Mouse (Mus musculus): ENCODE results near the gene Pgpep1. TPM values are rescaled to one million over a fixed set of nuclear protein-coding genes. Genes with fewer than 3 reads are reported as not detected.

The Pgpep1 gene
- polyA plus RNA-seq, 1 experiment from 2014 or later = 70.1 TPM

DNA sequence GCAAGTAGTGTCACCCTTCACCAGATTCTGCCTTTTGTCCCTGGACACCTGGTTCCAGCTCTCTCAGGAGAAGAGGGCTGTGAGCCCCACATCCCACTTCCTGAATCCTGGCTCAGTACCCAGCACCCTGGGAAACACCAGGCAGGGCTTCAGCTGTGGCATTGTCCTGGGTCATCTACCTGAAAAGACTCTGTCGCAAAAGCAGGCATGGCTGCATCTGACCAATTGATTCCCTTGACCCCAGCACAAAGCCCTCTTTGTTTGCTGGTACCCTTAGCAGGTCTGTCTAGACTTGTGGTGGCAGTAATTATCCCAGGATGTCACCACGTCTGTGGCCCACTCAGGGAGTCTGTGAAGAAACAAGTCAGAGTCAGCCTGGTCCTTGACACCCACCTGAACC, 4.7 kb downstream of the Pgpep1 start:
- ATAC-seq (replicated peaks) = no peak
- H3K9ac ChIP-seq = no peak overlapping the region
- H3K4me2 ChIP-seq = no peak overlapping the region
- H3K36me3 ChIP-seq (replicated peaks) = no peaks in the 10 kb centered on the region
- H3K4me3 ChIP-seq = no peak overlapping the region
- H3K4me1 ChIP-seq = peaks cover 24% of the 10 kb centered on the region
- no peaks in the 10 kb centered on the region for H3K27me3 ChIP-seq (replicated peaks)
- peak overlapping the region; percentile 77 for H3K27ac ChIP-seq
- WGBS = 17% methylated on average over 2 of the region's 2 CpGs
- no peaks in the 10 kb centered on the region for H3K9me3 ChIP-seq

DNA sequence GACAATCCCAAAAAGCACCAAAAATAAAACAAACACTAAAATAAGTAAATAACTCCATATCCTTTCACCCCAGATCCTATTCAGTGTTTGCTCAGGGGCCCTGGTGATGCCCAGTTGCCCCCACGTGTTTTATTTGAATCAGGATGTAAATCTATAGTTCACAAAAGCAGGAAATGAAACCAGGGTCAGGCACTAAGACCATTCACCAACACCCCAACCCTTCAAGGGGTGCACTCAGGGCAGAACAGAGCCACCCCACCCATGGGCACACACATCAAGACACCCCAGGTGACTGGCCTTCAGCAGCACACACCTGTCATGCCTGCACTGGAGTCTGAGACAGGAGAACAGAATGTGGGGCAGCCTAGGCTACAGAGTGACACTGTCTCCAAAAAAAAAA, 6.1 kb downstream of the Pgpep1 start:
- Histone ChIP-seq H3K4me1 (peaks cover 20% of the 10 kb centered on the region), H3K27ac (no peak overlapping the region), H3K4me2 (no peak overlapping the region), H3K9ac (no peak overlapping the region), H3K27me3 (replicated peaks) (no peaks in the 10 kb centered on the region), H3K36me3 (replicated peaks) (no peaks in the 10 kb centered on the region), H3K4me3 (no peak overlapping the region), H3K9me3 (no peaks in the 10 kb centered on the region)
- ATAC-seq (replicated peaks) = no peak
- 70% methylated on average over 1 of the region's 1 CpGs for WGBS

DNA sequence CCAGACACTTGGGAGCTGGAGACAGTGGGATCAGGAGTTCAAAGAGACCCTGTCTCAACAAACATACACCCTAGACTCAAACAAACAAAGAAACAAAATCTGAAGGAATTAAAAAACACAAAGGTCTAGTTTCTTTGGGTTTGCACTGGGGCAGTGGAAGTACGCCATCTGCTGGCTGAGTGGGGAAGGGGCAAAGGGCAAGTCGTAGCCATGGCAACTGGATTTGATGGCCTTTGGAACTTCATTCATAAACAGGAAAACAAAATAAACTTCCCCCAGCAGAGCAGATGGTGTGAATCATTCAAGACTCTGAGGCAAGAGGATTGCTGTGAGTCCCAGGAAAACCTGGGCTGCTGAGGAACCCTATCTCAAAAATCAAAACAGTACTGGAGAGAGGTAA, 7.0 kb downstream of the Pgpep1 start:
- H3K9me3 ChIP-seq = no peaks in the 10 kb centered on the region
- no peak overlapping the region for H3K9ac ChIP-seq
- no peaks in the 10 kb centered on the region for H3K36me3 ChIP-seq (replicated peaks)
- H3K27me3 ChIP-seq (replicated peaks) = no peaks in the 10 kb centered on the region
- WGBS = 59% methylated on average over 2 of the region's 2 CpGs
- no peak overlapping the region for H3K4me2 ChIP-seq
- no peak overlapping the region for H3K4me3 ChIP-seq
- H3K4me1 ChIP-seq = peaks cover 15% of the 10 kb centered on the region
- ATAC-seq (replicated peaks) = no peak
- no peak overlapping the region for H3K27ac ChIP-seq

DNA sequence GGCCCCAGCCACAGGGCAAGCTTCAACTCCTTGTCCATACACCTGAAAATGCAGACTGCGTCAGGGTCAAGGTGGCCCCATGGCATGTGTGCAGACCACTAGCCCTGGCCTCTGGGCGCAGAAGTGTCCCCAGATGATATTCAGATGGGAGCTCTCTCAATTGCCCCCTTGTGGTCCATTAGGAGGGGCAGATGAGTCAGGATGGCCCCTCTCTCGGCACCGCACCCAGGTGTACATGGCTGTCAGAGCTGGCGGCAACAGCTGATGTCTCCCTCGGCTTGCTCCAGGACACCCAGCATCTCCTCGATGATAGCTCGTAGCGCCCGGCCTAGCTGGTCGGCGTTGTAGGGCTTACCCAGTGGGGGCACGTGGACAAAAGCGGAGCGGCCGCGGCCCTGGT, 9.8 kb downstream of the Pgpep1 start:
- Histone ChIP-seq H3K9me3 (no peaks in the 10 kb centered on the region), H3K4me3 (no peak overlapping the region), H3K27me3 (replicated peaks) (no peaks in the 10 kb centered on the region), H3K4me1 (peaks cover 15% of the 10 kb centered on the region), H3K4me2 (no peak overlapping the region), H3K9ac (no peak overlapping the region), H3K36me3 (replicated peaks) (no peaks in the 10 kb centered on the region), H3K27ac (no peak overlapping the region)
- ATAC-seq (replicated peaks) = no peak
- WGBS = 95% methylated on average over 17 of the region's 17 CpGs

DNA sequence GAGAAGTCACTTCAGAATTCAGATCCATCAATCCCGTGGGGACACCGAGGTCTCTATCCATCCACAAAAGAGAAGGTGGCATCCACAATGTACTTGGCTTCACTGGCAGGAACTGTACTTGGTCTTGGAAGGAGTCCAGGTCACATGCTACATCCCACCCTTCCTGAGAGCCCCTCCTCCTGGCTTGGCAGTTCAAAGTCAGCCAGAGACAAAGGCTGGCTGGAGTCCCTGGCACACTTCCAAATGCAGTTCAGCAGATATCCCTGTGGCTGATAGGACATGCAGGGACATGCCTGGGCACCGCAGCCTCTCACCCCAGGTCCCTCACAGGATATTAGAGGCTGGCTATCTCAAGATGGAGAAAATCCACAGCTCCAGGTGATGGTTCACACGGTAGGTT, 10.9 kb downstream of the Pgpep1 start:
- Histone ChIP-seq H3K4me2 (no peak overlapping the region), H3K4me1 (peaks cover 15% of the 10 kb centered on the region), H3K4me3 (no peak overlapping the region), H3K9ac (no peak overlapping the region), H3K9me3 (no peaks in the 10 kb centered on the region), H3K27me3 (replicated peaks) (no peaks in the 10 kb centered on the region), H3K27ac (peak overlapping the region; percentile 51), H3K36me3 (replicated peaks) (no peaks in the 10 kb centered on the region)
- 41% methylated on average over 4 of the region's 4 CpGs for WGBS
- ATAC-seq (replicated peaks) = peak; percentile 72

DNA sequence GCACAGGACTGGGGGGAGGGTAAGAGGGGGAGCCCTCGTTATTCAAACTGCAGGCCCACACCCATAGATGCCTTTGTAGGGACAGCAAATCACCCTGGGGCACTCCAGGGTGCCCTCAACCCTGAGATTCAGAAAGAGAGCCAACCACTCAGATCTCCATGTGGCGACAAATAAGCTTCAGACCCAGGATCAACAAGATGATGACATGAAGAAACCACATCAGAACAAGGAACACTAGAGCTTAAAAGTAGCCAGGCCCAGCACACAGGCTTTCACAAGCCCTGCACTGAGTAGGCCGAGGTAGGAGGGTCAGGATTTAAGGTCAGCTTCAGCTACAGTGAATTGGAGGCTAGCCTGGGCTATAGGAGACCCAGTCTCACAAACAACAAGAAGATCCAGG, 11.3 kb downstream of the Pgpep1 start:
- no peak overlapping the region for H3K4me3 ChIP-seq
- H3K27ac ChIP-seq = peak overlapping the region; percentile 51
- whole genome bisulfite sequencing = 66% methylated on average over 3 of the region's 3 CpGs
- no peak overlapping the region for H3K9ac ChIP-seq
- no peaks in the 10 kb centered on the region for H3K36me3 ChIP-seq (replicated peaks)
- ATAC-seq (replicated peaks) = no peak
- H3K9me3 ChIP-seq = no peaks in the 10 kb centered on the region
- H3K4me1 ChIP-seq = peaks cover 15% of the 10 kb centered on the region
- H3K4me2 ChIP-seq = no peak overlapping the region
- no peaks in the 10 kb centered on the region for H3K27me3 ChIP-seq (replicated peaks)

DNA sequence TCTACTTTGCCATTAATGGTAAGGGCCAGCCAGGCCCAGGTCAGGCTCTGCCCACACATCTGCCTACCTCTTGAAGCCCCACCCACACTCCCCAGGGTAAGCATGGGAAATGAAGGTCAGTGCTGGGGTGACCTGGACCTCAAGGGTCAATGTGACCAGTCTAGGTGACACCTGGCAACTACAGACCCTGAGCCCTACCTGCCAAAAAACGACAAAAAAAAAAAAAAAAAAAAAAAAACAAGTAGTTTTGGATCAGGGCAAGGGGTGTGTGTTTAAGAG, 12.1 kb downstream of the Pgpep1 start:
- H3K9me3 ChIP-seq = no peaks in the 10 kb centered on the region
- no peak overlapping the region for H3K9ac ChIP-seq
- no peaks in the 10 kb centered on the region for H3K27me3 ChIP-seq (replicated peaks)
- no peak overlapping the region for H3K4me2 ChIP-seq
- H3K4me1 ChIP-seq = peaks cover 15% of the 10 kb centered on the region
- WGBS = 30% methylated on average over 1 of the region's 1 CpGs
- ATAC-seq (replicated peaks) = no peak
- no peak overlapping the region for H3K4me3 ChIP-seq
- no peak overlapping the region for H3K27ac ChIP-seq
- no peaks in the 10 kb centered on the region for H3K36me3 ChIP-seq (replicated peaks)

DNA sequence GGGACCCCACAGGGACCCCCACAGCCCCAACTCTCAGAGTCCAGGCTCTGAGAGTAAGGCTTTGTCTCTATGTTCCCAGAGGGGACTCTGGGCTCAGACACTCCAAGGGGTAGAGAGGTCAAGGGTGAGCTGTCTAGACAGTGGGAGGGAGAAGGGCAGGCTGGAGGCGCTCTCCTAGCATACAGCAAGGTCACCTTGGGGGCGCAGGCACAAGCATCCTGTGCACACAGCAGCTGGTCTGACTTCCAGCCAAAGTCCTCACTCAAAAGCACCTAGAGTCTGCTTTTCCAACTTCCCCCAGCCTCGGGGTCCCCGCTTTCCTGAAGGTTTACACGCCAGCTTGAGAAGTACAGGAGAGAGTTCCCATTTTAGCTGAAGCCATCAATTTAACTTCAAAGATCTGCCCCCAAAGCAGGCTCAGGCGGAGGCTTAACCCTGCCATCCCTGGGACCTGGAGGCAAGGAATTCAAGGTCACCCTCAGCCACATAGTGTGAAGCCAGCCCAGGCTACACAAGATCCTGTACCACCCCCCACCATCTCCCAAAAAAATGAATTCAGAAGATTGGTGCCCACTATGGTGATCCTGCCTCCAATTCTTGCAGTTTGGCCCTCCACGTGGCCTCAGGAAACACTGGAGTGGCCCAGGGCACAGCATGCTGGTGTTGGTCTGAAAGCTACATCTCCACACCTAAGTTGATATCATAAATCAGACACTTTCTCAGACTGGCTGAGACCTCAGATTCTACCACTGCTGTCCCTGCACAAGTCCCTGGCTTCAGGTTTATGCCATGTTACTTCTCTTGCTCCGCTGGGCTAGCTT, 12.6 kb downstream of the Pgpep1 start:
- Histone ChIP-seq H3K4me3 (no peak overlapping the region), H3K27me3 (replicated peaks) (no peaks in the 10 kb centered on the region), H3K4me1 (peaks cover 15% of the 10 kb centered on the region), H3K27ac (0 out of 2 replicates have a peak overlapping the region, but pooled peaks have one; percentile 32), H3K9me3 (no peaks in the 10 kb centered on the region), H3K4me2 (no peak overlapping the region), H3K9ac (no peak overlapping the region), H3K36me3 (replicated peaks) (no peaks in the 10 kb centered on the region)
- WGBS = 70% methylated on average over 8 of the region's 8 CpGs
- no peak for ATAC-seq (replicated peaks)

DNA sequence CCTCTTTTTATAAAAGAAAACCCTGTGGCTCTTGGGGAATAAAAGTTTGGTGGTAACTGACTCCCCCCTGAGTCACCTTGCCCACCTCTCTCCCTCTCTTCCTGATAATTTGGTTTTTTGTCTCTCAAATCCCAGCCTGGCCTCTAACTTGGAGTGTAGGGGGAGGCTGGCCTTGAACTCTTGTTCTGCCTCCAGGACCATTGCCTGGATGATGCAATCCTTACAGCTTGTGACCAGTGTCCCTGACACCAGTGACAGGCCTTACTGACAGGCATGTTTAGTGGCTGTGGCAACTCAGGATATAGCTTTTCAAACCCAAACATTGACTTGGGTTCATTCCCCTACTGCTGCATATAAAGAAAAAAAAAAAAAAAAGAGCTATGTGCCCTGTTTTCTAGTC, 13.4 kb downstream of the Pgpep1 start:
- no peak overlapping the region for H3K27ac ChIP-seq
- H3K36me3 ChIP-seq (replicated peaks) = no peaks in the 10 kb centered on the region
- H3K4me3 ChIP-seq = no peak overlapping the region
- no peak overlapping the region for H3K9ac ChIP-seq
- H3K27me3 ChIP-seq (replicated peaks) = no peaks in the 10 kb centered on the region
- H3K9me3 ChIP-seq = no peaks in the 10 kb centered on the region
- H3K4me1 ChIP-seq = peaks cover 15% of the 10 kb centered on the region
- no peak overlapping the region for H3K4me2 ChIP-seq
- no peak for ATAC-seq (replicated peaks)

DNA sequence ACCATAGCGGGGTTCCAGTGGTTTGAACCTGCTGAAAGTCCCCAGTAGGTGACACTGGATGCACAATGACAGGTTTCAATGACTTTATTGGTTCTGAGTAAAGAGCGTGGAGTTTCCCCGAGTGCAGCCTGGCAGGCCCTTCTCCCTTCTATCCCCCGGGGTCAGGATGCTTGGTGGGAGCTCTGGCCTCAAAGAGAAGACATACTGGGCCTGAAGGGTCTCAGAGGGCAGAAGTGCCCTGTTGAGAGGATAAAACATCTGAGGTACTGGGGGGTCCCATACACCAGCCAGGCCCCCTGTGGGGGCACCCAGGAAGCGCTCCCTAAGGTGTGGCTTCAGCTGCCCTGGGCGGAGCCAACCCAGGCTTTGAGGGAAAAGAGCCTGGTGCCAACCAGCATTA, 13.8 kb downstream of the Pgpep1 start:
- Histone ChIP-seq H3K9ac (no peak overlapping the region), H3K9me3 (no peaks in the 10 kb centered on the region), H3K36me3 (replicated peaks) (no peaks in the 10 kb centered on the region), H3K27ac (no peak overlapping the region), H3K27me3 (replicated peaks) (no peaks in the 10 kb centered on the region), H3K4me2 (no peak overlapping the region), H3K4me1 (peaks cover 15% of the 10 kb centered on the region), H3K4me3 (no peak overlapping the region)
- 74% methylated on average over 6 of the region's 6 CpGs for WGBS
- ATAC-seq (replicated peaks) = no peak

DNA sequence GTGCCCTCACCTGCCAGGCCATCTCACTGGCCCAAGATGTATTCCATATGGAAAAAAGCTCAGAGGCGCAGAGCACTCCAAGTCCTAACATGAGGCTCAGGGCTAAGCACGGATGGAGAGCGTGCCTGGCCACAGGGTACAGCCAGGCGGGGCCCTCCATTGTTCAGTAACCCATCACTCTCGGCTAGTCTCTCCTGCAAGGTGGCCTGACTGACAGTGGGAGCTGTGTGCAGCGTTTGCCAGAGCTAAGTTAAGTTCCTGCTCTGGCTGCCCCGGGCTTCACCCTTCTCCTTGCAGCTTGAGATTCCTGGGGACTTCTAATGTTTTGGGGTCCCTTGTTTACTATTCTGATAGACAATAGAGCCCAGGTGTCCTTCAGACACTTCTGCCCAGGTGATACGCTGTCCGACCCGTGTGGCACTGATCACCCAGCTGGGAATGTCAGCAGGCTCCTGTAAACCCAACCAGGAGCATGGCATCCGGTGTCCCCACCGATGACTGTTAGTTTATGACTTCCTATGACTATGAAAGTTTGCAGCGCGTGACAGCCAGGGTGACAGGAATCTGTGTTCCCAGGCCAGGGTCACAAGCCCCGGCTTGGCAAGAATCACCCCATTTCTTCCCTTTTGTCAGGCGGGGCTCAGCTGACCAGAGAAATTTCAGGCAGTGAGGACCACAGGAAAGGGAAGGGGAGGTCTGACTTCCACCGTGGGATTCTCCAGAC, 14.5 kb downstream of the Pgpep1 start:
- no peak overlapping the region for H3K4me3 ChIP-seq
- no peak overlapping the region for H3K4me2 ChIP-seq
- no peak for ATAC-seq (replicated peaks)
- no peak overlapping the region for H3K27ac ChIP-seq
- WGBS = 61% methylated on average over 17 of the region's 17 CpGs
- no peaks in the 10 kb centered on the region for H3K27me3 ChIP-seq (replicated peaks)
- H3K9me3 ChIP-seq = no peaks in the 10 kb centered on the region
- peaks cover 15% of the 10 kb centered on the region for H3K4me1 ChIP-seq
- no peaks in the 10 kb centered on the region for H3K36me3 ChIP-seq (replicated peaks)
- H3K9ac ChIP-seq = no peak overlapping the region

DNA sequence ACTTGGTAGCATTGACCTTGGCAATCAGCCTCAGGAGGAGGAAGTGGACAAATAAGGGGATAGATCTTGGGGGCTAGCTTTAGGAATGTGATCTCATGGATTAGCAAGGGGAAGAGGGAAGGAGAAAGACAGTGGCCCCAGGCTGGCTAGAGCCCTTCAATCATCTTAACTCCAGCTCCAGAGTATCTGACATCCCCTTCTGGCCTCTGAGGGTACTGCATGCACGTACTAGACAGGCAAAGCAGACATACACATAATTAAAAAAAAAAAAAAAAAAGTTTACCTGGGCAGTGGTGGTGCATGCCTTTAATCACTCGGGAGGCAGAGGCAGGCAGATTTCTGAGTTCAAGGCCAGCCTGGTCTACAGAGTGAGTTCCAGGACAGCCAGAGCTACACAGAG, 16.1 kb downstream of the Pgpep1 start:
- H3K4me1 ChIP-seq = peaks cover 10% of the 10 kb centered on the region
- H3K27ac ChIP-seq = no peak overlapping the region
- H3K36me3 ChIP-seq (replicated peaks) = no peaks in the 10 kb centered on the region
- H3K9ac ChIP-seq = no peak overlapping the region
- no peak overlapping the region for H3K4me2 ChIP-seq
- no peak for ATAC-seq (replicated peaks)
- no peaks in the 10 kb centered on the region for H3K27me3 ChIP-seq (replicated peaks)
- no peaks in the 10 kb centered on the region for H3K9me3 ChIP-seq
- WGBS = 83% methylated on average over 2 of the region's 2 CpGs
- no peak overlapping the region for H3K4me3 ChIP-seq

DNA sequence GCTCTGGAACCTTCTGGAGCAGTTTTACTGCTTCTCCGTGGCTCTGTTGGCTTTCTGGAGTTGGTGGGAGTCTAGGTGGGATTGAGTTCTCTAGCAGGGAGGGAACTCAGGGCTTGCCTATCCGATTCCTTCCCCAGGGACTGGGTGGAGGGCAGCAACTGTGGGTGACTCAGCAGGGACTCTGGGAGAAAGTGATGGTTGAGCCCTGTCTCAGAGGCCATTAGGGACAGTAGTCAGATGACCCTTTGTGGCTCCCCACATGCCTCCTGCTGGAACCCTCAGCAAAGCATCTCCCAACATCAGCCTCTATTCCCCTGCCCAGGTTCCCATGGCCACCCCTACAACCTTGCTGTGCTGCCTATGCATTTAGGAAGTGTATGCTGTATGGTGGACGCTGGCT, 17.2 kb downstream of the Pgpep1 start:
- 63% methylated on average over 3 of the region's 3 CpGs for WGBS
- no peak for ATAC-seq (replicated peaks)
- H3K4me3 ChIP-seq = no peak overlapping the region
- no peaks in the 10 kb centered on the region for H3K9me3 ChIP-seq
- no peak overlapping the region for H3K27ac ChIP-seq
- no peak overlapping the region for H3K4me2 ChIP-seq
- H3K4me1 ChIP-seq = peaks cover 7% of the 10 kb centered on the region
- no peak overlapping the region for H3K9ac ChIP-seq
- H3K27me3 ChIP-seq (replicated peaks) = no peaks in the 10 kb centered on the region
- no peaks in the 10 kb centered on the region for H3K36me3 ChIP-seq (replicated peaks)

Measured in midbrain, embryonic 15.5 days (tissue).